Mouse (Mus musculus) MEL (cell line): ENCODE measurements around the gene Grm1. TPM values are rescaled to one million over a fixed set of nuclear protein-coding genes. Genes with fewer than 3 reads are reported as not detected.
A peak's percentile ranks its signal among the peaks of the same experiment; 100 is the strongest.

Source experiments
- DNase-seq: peaks from one replicate; pipeline ENCODE4 v3.0.0; 2011; ENCODE audit warnings: low read depth, low spot score
- H3K27ac ChIP-seq: 2 replicates; pipeline ENCODE4 v1.5.1; 2012; ENCODE audit warnings: low read depth, mild to moderate bottlenecking, control low read depth, low read length, moderate library complexity; ENCODE audit not compliant: control insufficient read depth
- H3K27me3 ChIP-seq, 2 experiments: fragments of 150-350 bp in 1 of 2; sonication (generic) in 1 of 2; 2 replicates each; pipeline ENCODE4 v1.6.1; 2012; ENCODE audit warnings: low read length in 2 of 2, mild to moderate bottlenecking in 2 of 2, improper control_type of control experiment in 1 of 2, moderate library complexity in 1 of 2; ENCODE audit not compliant: insufficient read depth in 2 of 2, control insufficient read depth in 1 of 2
- H3K36me3 ChIP-seq, 2 experiments: 2 replicates each; pipeline ENCODE4 v1.6.1; 2012 to 2014; ENCODE audit warnings: low read length in 2 of 2, improper control_type of control experiment in 1 of 2, inconsistent platforms in 1 of 2, mild to moderate bottlenecking in 1 of 2; ENCODE audit not compliant: insufficient read depth in 2 of 2, control insufficient read depth in 1 of 2
- H3K4me1 ChIP-seq, 2 experiments: fragments of 150-350 bp in 1 of 2; sonication (generic) in 1 of 2; 2 replicates each; pipeline ENCODE4 v1.6.1; 2012; ENCODE audit warnings: low read length in 2 of 2, improper control_type of control experiment in 1 of 2, mild to moderate bottlenecking in 1 of 2; ENCODE audit not compliant: insufficient read depth in 2 of 2, control insufficient read depth in 1 of 2
- H3K4me3 ChIP-seq, 2 experiments: fragments of 150-350 bp in 1 of 2; sonication (generic) in 1 of 2; 2 replicates each; pipeline ENCODE4 v1.5.1; 2012; ENCODE audit warnings: low read depth in 2 of 2, low read length in 2 of 2, mild to moderate bottlenecking in 2 of 2, moderate library complexity in 2 of 2, control low read depth in 1 of 2, improper control_type of control experiment in 1 of 2; ENCODE audit not compliant: control insufficient read depth in 1 of 2, insufficient read depth in 1 of 2
- H3K79me2 ChIP-seq: 2 replicates; pipeline ENCODE4 v1.6.1; 2012; ENCODE audit warnings: mild to moderate bottlenecking, low read length, moderate library complexity; ENCODE audit not compliant: control insufficient read depth, poor library complexity, insufficient read depth
- H3K9ac ChIP-seq: 2 replicates; pipeline ENCODE4 v1.6.1; 2012; ENCODE audit warnings: low read depth, mild to moderate bottlenecking, control low read depth, low read length, moderate library complexity; ENCODE audit not compliant: control insufficient read depth, poor library complexity, severe bottlenecking
- H3K9me3 ChIP-seq: fragments of 150-350 bp; sonication (generic); replicated peaks from 2 replicates; pipeline ENCODE4 v1.6.1; 2012; ENCODE audit warnings: mild to moderate bottlenecking, low read length, improper control_type of control experiment, moderate library complexity; ENCODE audit not compliant: insufficient read depth
- CHD1 ChIP-seq: IDR thresholded peaks from 2 replicates; pipeline ENCODE4 v1.6.1; 2012; ENCODE audit warnings: low read depth, mild to moderate bottlenecking, inconsistent platforms, low read length, improper control_type of control experiment
- CHD2 ChIP-seq: IDR thresholded peaks from 2 replicates; pipeline ENCODE4 v1.6.1; 2011; ENCODE audit warnings: low read length, improper control_type of control experiment
- E2F4 ChIP-seq: IDR thresholded peaks from 2 replicates; pipeline ENCODE4 v1.6.1; 2011; ENCODE audit warnings: low read depth, low read length, improper control_type of control experiment, borderline replicate concordance
- HCFC1 ChIP-seq: IDR thresholded peaks from 2 replicates; pipeline ENCODE4 v1.6.1; 2012; ENCODE audit warnings: low read depth, mild to moderate bottlenecking, inconsistent platforms, low read length, improper control_type of control experiment, moderate library complexity
- JUND ChIP-seq: IDR thresholded peaks from 2 replicates; pipeline ENCODE4 v1.6.1; 2011; ENCODE audit warnings: low read depth, mild to moderate bottlenecking, improper control_type of control experiment, low read length
- KAT2A ChIP-seq: conservative IDR thresholded peaks from 2 replicates; pipeline ENCODE4 v1.6.1; 2012; ENCODE audit warnings: low read depth, low read length, improper control_type of control experiment, inconsistent platforms
- MAZ ChIP-seq: IDR thresholded peaks from 2 replicates; pipeline ENCODE4 v1.6.1; 2012; ENCODE audit warnings: low read depth, mild to moderate bottlenecking, inconsistent platforms, low read length, improper control_type of control experiment
- MYC ChIP-seq: IDR thresholded peaks from 2 replicates; pipeline ENCODE4 v1.6.1; 2011; ENCODE audit warnings: low read depth, mild to moderate bottlenecking, low read length, improper control_type of control experiment, moderate library complexity
- POLR2A ChIP-seq, 2 experiments: IDR thresholded peaks; 2 replicates each; pipeline ENCODE4 v1.6.1; 2011 to 2012; ENCODE audit warnings: low read length in 2 of 2, mild to moderate bottlenecking in 2 of 2, control low read depth in 1 of 2, improper control_type of control experiment in 1 of 2, low read depth in 1 of 2, moderate library complexity in 1 of 2; ENCODE audit not compliant: control insufficient read depth in 1 of 2, insufficient read depth in 1 of 2, poor library complexity in 1 of 2
- POLR2AphosphoS2 ChIP-seq: IDR thresholded peaks from 2 replicates; pipeline ENCODE4 v1.6.1; 2011; ENCODE audit warnings: low read length, improper control_type of control experiment
- POLR2AphosphoS5 ChIP-seq: IDR thresholded peaks from 2 replicates; pipeline ENCODE4 v1.6.1; 2012; ENCODE audit warnings: low read depth, borderline replicate concordance, mild to moderate bottlenecking, inconsistent platforms, low read length, moderate library complexity, mixed read lengths
- RCOR1 ChIP-seq: IDR thresholded peaks from 2 replicates; pipeline ENCODE4 v1.6.1; 2012; ENCODE audit warnings: low read depth, mild to moderate bottlenecking, inconsistent platforms, low read length, improper control_type of control experiment
- SIN3A ChIP-seq: IDR thresholded peaks from 2 replicates; pipeline ENCODE4 v1.6.1; 2012; ENCODE audit warnings: low read length, improper control_type of control experiment, inconsistent platforms
- TAL1 ChIP-seq: IDR thresholded peaks from 2 replicates; pipeline ENCODE4 v1.6.1; 2012; ENCODE audit warnings: mild to moderate bottlenecking, inconsistent platforms, low read length, moderate library complexity, mixed read lengths
- UBTF ChIP-seq: IDR thresholded peaks from 2 replicates; pipeline ENCODE4 v1.6.1; 2012; ENCODE audit warnings: low read depth, mild to moderate bottlenecking, inconsistent platforms, low read length, improper control_type of control experiment, moderate library complexity, borderline replicate concordance; ENCODE audit not compliant: insufficient read depth
- ZNF384 ChIP-seq: IDR thresholded peaks from 2 replicates; pipeline ENCODE4 v1.6.1; 2012; ENCODE audit warnings: low read depth, mild to moderate bottlenecking, inconsistent platforms, low read length, improper control_type of control experiment
- polyA plus RNA-seq, 2 experiments: library from polyadenylated mRNA; stranded (reverse) in 1 of 2; unstranded in 1 of 2; fragments of >175 nt in 1 of 2; fragments of >200 nt in 1 of 2; gene quantifications; 2 replicates each; pipeline versions ENCODE4 v1.2.1 to v1.2.4; 2012; ENCODE audit warnings: low replicate concordance in 2 of 2, low read depth in 1 of 2; ENCODE audit not compliant: insufficient read length in 2 of 2, insufficient read depth in 1 of 2, missing spikeins in 1 of 2
- total RNA-seq: library from RNA; depleted of rRNA; stranded (reverse); fragments of 300-350 nt; gene quantifications from 2 replicates; pipeline ENCODE4 v1.2.3, GENCODE M21; 2012

The Grm1 gene
- total and polyA plus RNA-seq, 3 experiments: not detected

DNA sequence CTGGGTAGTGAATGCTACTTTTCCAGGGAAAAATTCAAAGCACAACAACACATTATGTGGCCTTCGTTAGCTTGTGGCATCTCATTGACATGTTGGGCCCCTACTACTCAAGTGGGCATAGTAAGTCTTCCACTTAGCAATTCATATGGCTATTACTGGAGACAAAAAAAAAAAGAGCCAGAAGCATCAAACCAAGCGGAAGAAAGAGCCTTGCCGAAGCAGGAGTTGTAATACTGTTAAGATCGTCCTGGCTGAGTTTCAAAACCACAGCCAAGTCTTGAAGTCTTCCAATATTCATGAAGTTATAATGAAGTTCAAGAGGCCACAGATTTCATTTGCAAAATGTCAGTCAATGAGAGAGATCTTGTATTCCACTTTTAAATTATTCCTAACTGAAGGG lies 319.1 kb downstream of the Grm1 start:
- H3K4me3 ChIP-seq: no peak overlapping the region
- TF ChIP-seq CHD2 (no peak), ZNF384 (peak; percentile 61; the same call in 1 of the 2 replicates)
- TF ChIP-seq, all 39 proteins: peak for 1
- Histone ChIP-seq H3K9me3 (no peaks in the 10 kb centered on the region), H3K79me2 (no peaks in the 10 kb centered on the region), H3K4me1 (no peaks in the 10 kb centered on the region), H3K9ac (no peak overlapping the region), H3K27me3 (no peaks in the 10 kb centered on the region; a peak in 1 of 4 replicates), H3K36me3 (no peaks in the 10 kb centered on the region), H3K27ac (no peak overlapping the region)
- DNase-seq: peak; percentile 25

DNA sequence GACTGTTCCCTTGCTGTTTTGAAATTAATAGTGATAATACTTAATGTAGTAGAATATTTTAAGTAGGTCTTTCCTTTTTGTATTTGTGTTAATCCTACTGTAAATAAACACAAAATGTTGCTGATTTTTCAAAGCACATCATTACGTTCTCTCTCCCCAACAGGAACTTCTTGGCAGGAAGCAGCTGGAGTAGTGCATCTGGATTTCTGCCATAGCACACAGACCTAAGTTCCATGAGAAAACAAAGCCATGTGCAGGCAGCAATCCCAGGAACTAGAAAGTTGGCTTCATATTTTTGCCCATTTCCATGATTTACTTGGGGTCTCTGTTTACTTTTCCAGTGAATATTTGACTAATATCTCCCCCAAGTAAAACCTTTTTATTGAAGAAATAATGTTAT lies 320.9 kb downstream of the Grm1 start:
- Histone ChIP-seq H3K79me2 (no peaks in the 10 kb centered on the region), H3K9me3 (no peaks in the 10 kb centered on the region), H3K36me3 (no peaks in the 10 kb centered on the region), H3K27ac (no peak overlapping the region), H3K9ac (no peak overlapping the region), H3K27me3 (no peaks in the 10 kb centered on the region; a peak in 1 of 4 replicates), H3K4me1 (no peaks in the 10 kb centered on the region), H3K4me3 (no peak overlapping the region)
- no peak for TF ChIP-seq JUND
- DNase-seq: no peak

DNA sequence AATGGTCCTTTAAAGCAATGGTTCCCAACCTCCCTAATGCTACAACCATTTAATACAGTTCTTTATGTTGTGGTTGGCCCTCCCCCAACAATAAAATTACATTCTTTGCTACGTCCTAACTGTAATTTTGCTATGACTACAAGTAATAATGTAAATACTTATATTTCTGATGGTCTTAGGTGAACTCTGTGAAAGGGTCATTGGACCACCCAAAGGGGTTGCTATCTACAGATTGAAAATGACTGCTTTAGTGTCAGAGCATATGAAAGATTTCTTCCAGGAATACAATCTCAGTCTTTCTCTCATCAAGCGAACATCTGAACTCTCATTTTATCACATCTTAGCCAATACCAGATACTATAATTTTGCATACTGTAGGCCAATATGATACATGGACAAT lies 321.4 kb downstream of the Grm1 start:
- no peak for TF ChIP-seq HCFC1
- no peak for TF ChIP-seq UBTF
- no peak for TF ChIP-seq SIN3A
- no peak for TF ChIP-seq CHD2
- no peak for TF ChIP-seq TAL1
- TF ChIP-seq KAT2A: no peak
- TF ChIP-seq JUND: no peak
- TF ChIP-seq POLR2AphosphoS5: no peak
- TF ChIP-seq MAZ: no peak
- no peak for TF ChIP-seq MYC
- no peak for TF ChIP-seq POLR2A (IDR thresholded peaks at IDR 0.05; ENCODE audit: control insufficient read depth in 1 of 2, insufficient read depth in 1 of 2, low read depth in 1 of 2, low read length in 2 of 2, poor library complexity in 1 of 2)
- no peak for TF ChIP-seq POLR2AphosphoS2
- no peak for TF ChIP-seq CHD1
- no peak for TF ChIP-seq E2F4
- TF ChIP-seq RCOR1: no peak
- H3K4me1 ChIP-seq: no peaks in the 10 kb centered on the region
- H3K27ac ChIP-seq: no peak overlapping the region
- no peaks in the 10 kb centered on the region for H3K79me2 ChIP-seq
- no peaks in the 10 kb centered on the region for H3K9me3 ChIP-seq
- no peaks in the 10 kb centered on the region for H3K36me3 ChIP-seq
- no peak overlapping the region for H3K9ac ChIP-seq
- no peaks in the 10 kb centered on the region for H3K27me3 ChIP-seq
- H3K4me3 ChIP-seq: no peak overlapping the region
- DNase-seq: no peak
